Mouse (Mus musculus) liver, embryonic 13.5 days (tissue): ENCODE results near the gene Nup210. TPM values are rescaled to one million over a fixed set of nuclear protein-coding genes. Genes with fewer than 3 reads are reported as not detected.

ENCODE experiments used
- ATAC-seq: fragments of 200-750 bp; cut with Nextera tagmentation; 2 replicates; pipeline ENCODE4 v1.8.0; 2017; ENCODE audit warnings: low read depth, mild to moderate bottlenecking, moderate number of reproducible peaks, moderate library complexity
- DNase-seq: peaks from one replicate; pipeline ENCODE4 v3.0.0; 2022
- H3K27ac ChIP-seq: fragments of 300-500 bp; sonication (generic); 2 replicates; pipeline ENCODE4 v1.5.1; 2015; ENCODE audit warnings: moderate library complexity, mild to moderate bottlenecking, inconsistent platforms
- H3K27me3 ChIP-seq: fragments of 300-500 bp; sonication (generic); 2 replicates; pipeline ENCODE4 v1.6.1; 2015; ENCODE audit warnings: mild to moderate bottlenecking, inconsistent platforms
- H3K36me3 ChIP-seq: fragments of 300-500 bp; sonication (generic); 2 replicates; pipeline ENCODE4 v1.6.1; 2015; ENCODE audit warnings: mild to moderate bottlenecking, inconsistent platforms
- H3K4me1 ChIP-seq: fragments of 300-500 bp; sonication (generic); replicated peaks from 2 replicates; pipeline ENCODE4 v1.6.1; 2015; ENCODE audit warnings: inconsistent platforms
- H3K4me2 ChIP-seq: fragments of 300-500 bp; sonication (generic); 2 replicates; pipeline ENCODE4 v1.6.1; 2015; ENCODE audit warnings: inconsistent platforms, mild to moderate bottlenecking, moderate library complexity
- H3K4me3 ChIP-seq: fragments of 300-500 bp; sonication (generic); replicated peaks from 2 replicates; pipeline ENCODE4 v1.5.1; 2015; ENCODE audit warnings: mild to moderate bottlenecking, inconsistent platforms
- H3K9ac ChIP-seq: fragments of 300-500 bp; sonication (generic); 2 replicates; pipeline ENCODE4 v1.6.1; 2015; ENCODE audit warnings: mild to moderate bottlenecking, inconsistent platforms
- H3K9me3 ChIP-seq: fragments of 300-500 bp; sonication (generic); replicated peaks from 2 replicates; pipeline ENCODE4 v1.6.1; 2016; ENCODE audit warnings: inconsistent platforms
- WGBS: fragments of 180-500 bp; shearing (Covaris S2); methylation state at CpG from one replicate; pipeline ENCODE4 v1.1.7; 2015; ENCODE audit not compliant: insufficient replicate concordance; 5-methylcytosine and 5-hydroxymethylcytosine counted together
- polyA plus RNA-seq: library from polyadenylated mRNA; unstranded; fragments of >200 nt; fragmentation: Nextera tagmentation; extraction: Ambion mirVana; gene quantifications from 2 replicates; pipeline ENCODE4 v1.2.1, GENCODE M21; 2015

Gene Nup210
- polyA plus RNA-seq = 28.5 and 34.3 TPM in 2 replicates

DNA sequence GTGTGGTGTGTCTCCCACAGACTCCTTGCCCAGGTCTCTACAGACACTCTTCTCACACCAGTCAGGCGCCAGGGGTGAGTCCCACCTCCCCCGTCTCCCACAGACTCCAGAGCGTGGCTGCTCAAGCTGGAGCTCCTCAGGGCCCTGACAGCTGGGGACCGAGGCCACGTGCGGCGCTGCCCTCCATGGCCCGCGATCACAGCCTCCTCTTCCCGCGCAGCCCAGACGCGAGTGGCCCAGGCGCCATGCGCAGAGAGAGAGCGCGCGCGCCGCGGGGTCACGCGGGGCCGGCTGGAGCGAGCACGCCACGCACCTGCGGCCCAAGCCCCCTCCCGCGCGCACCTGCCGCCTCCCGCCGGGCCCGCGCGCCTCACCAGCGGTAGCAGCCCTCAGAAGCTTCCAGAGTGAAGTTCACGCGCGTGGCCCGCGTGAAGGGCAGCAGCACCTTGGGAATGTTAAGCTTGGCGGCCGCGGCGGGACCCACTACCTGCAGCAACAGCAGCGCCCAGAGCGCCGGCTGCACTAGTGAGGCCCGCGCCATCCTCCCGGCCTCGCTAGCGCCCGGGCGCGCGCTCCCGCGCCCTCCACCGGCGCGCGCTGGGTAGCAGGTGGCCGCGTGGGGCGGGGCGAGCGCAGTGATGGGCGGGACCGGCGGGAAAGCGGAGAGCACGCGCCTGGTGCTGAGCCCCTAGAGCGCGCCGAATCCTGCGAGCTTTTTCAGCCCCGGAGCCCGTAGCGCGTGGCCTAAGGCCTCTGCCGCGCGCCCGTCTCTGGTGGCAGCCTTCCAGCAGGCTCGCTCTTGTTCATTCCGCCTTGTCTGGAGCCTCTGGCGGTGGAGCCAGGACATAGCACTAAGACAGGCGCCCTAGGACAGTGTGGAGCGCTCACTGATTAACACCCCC lies at the start of gene Nup210:
Gene Nup210, minus strand, starts transcription at position 586 of the 902 bp plus-strand sequence.
- Histone ChIP-seq H3K27me3 (peaks cover 6% of the 10 kb centered on the region; the same call in 1 of the 2 replicates), H3K9me3 (no peaks in the 10 kb centered on the region; the same call in 1 of the 2 replicates), H3K36me3 (peaks cover 18% of the 10 kb centered on the region), H3K4me1 (peaks cover 80% of the 10 kb centered on the region), H3K4me3 (peak within 1 kb of the TSS; percentile 97), H3K27ac (peak within 1 kb of the TSS; percentile 96), H3K4me2 (peak within 1 kb of the TSS; percentile 99), H3K9ac (peak within 1 kb of the TSS; percentile 99)
- peak; percentile 86 for ATAC-seq
- DNase-seq = peak; percentile 81
- WGBS = under 1% methylated on average over 91 of the region's 93 CpGs

GRCm38 (mm10) chr6:91165210-91165609 lies 48.6 kb upstream of the Nup210 start:
- ATAC-seq = no peak
- Histone ChIP-seq H3K9ac (peak overlapping the region; percentile 77), H3K4me1 (peaks cover 73% of the 10 kb centered on the region), H3K27ac (peak overlapping the region; percentile 99), H3K4me3 (no peak overlapping the region), H3K36me3 (peaks cover 23% of the 10 kb centered on the region), H3K9me3 (no peaks in the 10 kb centered on the region), H3K4me2 (no peak overlapping the region), H3K27me3 (no peaks in the 10 kb centered on the region)
- DNase-seq = peak; percentile 71
- 33% methylated on average over 3 of the region's 3 CpGs for WGBS

GRCm38 (mm10) chr6:91164584-91164983 lies 48.0 kb upstream of the Nup210 start:
- Histone ChIP-seq H3K9me3 (no peaks in the 10 kb centered on the region), H3K27ac (peak overlapping the region; percentile 99), H3K9ac (peak overlapping the region; percentile 77), H3K4me1 (peaks cover 80% of the 10 kb centered on the region), H3K36me3 (peaks cover 23% of the 10 kb centered on the region), H3K4me2 (peak overlapping the region; percentile 69), H3K27me3 (no peaks in the 10 kb centered on the region), H3K4me3 (no peak overlapping the region)
- DNase-seq (no peak), ATAC-seq (no peak)
- 85% methylated on average over 2 of the region's 2 CpGs for WGBS

GRCm38 (mm10) chr6:91163195-91163911 lies 46.7 kb upstream of the Nup210 start:
- H3K4me1 ChIP-seq = peaks cover 92% of the 10 kb centered on the region
- DNase-seq = peak; percentile 86
- H3K4me3 ChIP-seq = peak overlapping the region; percentile 38
- no peaks in the 10 kb centered on the region for H3K9me3 ChIP-seq
- H3K27ac ChIP-seq = peak overlapping the region; percentile 99
- peak overlapping the region; percentile 93 for H3K9ac ChIP-seq
- peak; percentile 93 for ATAC-seq
- H3K4me2 ChIP-seq = peak overlapping the region; percentile 69
- 23% methylated on average over 5 of the region's 5 CpGs for WGBS
- H3K36me3 ChIP-seq = peaks cover 17% of the 10 kb centered on the region
- H3K27me3 ChIP-seq = no peaks in the 10 kb centered on the region

GRCm38 (mm10) chr6:91162314-91162713 lies 45.7 kb upstream of the Nup210 start:
- Histone ChIP-seq H3K4me2 (peak overlapping the region; percentile 69), H3K27ac (peak overlapping the region; percentile 99), H3K4me3 (no peak overlapping the region), H3K27me3 (no peaks in the 10 kb centered on the region), H3K9ac (peak overlapping the region; percentile 93), H3K36me3 (peaks cover 19% of the 10 kb centered on the region), H3K4me1 (peaks cover 94% of the 10 kb centered on the region), H3K9me3 (no peaks in the 10 kb centered on the region)
- no peak for DNase-seq
- ATAC-seq = no peak
- 81% methylated on average over 5 of the region's 5 CpGs for WGBS

GRCm38 (mm10) chr6:91161506-91162235 lies 45.0 kb upstream of the Nup210 start:
- H3K27me3 ChIP-seq = no peaks in the 10 kb centered on the region
- peaks cover 19% of the 10 kb centered on the region for H3K36me3 ChIP-seq
- no peak for DNase-seq
- WGBS = 67% methylated on average over 6 of the region's 6 CpGs
- peak overlapping the region; percentile 93 for H3K9ac ChIP-seq
- peak overlapping the region; percentile 69; the same call in 1 of the 2 replicates for H3K4me2 ChIP-seq
- H3K9me3 ChIP-seq = no peaks in the 10 kb centered on the region
- no peak for ATAC-seq
- peaks cover 100% of the 10 kb centered on the region for H3K4me1 ChIP-seq
- H3K4me3 ChIP-seq = no peak overlapping the region
- peak overlapping the region; percentile 99 for H3K27ac ChIP-seq

GRCm38 (mm10) chr6:91160976-91161375 lies 44.3 kb upstream of the Nup210 start:
- Histone ChIP-seq H3K27ac (peak overlapping the region; percentile 99), H3K27me3 (no peaks in the 10 kb centered on the region), H3K4me2 (0 out of 2 replicates have a peak overlapping the region, but pooled peaks have one; percentile 96), H3K9ac (peak overlapping the region; percentile 93), H3K9me3 (no peaks in the 10 kb centered on the region), H3K4me1 (peaks cover 97% of the 10 kb centered on the region), H3K36me3 (peaks cover 15% of the 10 kb centered on the region), H3K4me3 (no peak overlapping the region)
- no peak for DNase-seq
- 51% methylated on average over 2 of the region's 2 CpGs for WGBS
- no peak for ATAC-seq

- peak overlapping the region; percentile 96 for H3K4me2 ChIP-seq
- DNase-seq (no peak), ATAC-seq (no peak)
- no peaks in the 10 kb centered on the region for H3K27me3 ChIP-seq
- H3K36me3 ChIP-seq = peaks cover 11% of the 10 kb centered on the region; the same call in 1 of the 2 replicates
- H3K4me3 ChIP-seq = 0 out of 2 replicates have a peak overlapping the region, but pooled peaks have one; percentile 22
- 61% methylated on average over 3 of the region's 3 CpGs for WGBS
- H3K27ac ChIP-seq = peak overlapping the region; percentile 99
- H3K9me3 ChIP-seq = no peaks in the 10 kb centered on the region
- H3K9ac ChIP-seq = peak overlapping the region; percentile 93
- H3K4me1 ChIP-seq = peaks cover 97% of the 10 kb centered on the region
Observed at GRCm38 (mm10) chr6:91160399-91160798, 43.8 kb upstream of the Nup210 start.

- Histone ChIP-seq H3K4me1 (peaks cover 97% of the 10 kb centered on the region), H3K27me3 (0 out of 2 replicates have a peak, but pooled peaks cover under 1% of the 10 kb centered on the region), H3K4me3 (peak overlapping the region; percentile 82), H3K36me3 (peaks cover 11% of the 10 kb centered on the region; the same call in 1 of the 2 replicates), H3K9ac (peak overlapping the region; percentile 93), H3K27ac (peak overlapping the region; percentile 99), H3K9me3 (no peaks in the 10 kb centered on the region), H3K4me2 (peak overlapping the region; percentile 96)
- DNase-seq (peak; percentile 46), ATAC-seq (peak; percentile 33)
- 36% methylated on average over 9 of the region's 9 CpGs for WGBS
Observed at GRCm38 (mm10) chr6:91159047-91159446, 42.4 kb upstream of the Nup210 start.

DNA sequence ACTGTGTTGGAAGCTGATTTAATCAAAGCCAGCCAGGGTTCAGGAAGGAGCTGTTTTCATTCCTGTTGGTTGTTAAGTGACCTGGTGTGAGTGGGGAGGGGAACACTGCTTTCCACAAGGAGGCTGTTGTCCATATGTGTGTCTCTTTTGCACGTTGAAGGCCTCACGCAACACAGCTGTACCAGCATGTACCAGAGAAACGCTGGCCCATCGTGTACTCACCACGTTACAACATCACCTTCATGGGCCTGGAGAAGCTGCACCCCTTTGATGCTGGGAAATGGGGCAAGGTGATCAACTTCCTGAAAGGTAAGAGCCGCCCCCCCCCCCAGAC lies 40.6 kb upstream of the Nup210 start:
- Histone ChIP-seq H3K4me3 (peak overlapping the region; percentile 82), H3K9me3 (no peaks in the 10 kb centered on the region), H3K4me1 (peaks cover 94% of the 10 kb centered on the region), H3K9ac (peak overlapping the region; percentile 93), H3K36me3 (peaks cover 7% of the 10 kb centered on the region; the same call in 1 of the 2 replicates), H3K27ac (peak overlapping the region; percentile 99), H3K27me3 (peaks cover 10% of the 10 kb centered on the region; the same call in 1 of the 2 replicates), H3K4me2 (peak overlapping the region; percentile 96)
- WGBS = 45% methylated on average over 6 of the region's 6 CpGs
- no peak for DNase-seq
- no peak for ATAC-seq
